Mouse (Mus musculus) hindbrain, embryonic 16.5 days (tissue): ENCODE data around the gene Slc25a45. TPM values are rescaled to one million over a fixed set of nuclear protein-coding genes. Genes with fewer than 3 reads are reported as not detected.

ENCODE experiments used
- ATAC-seq: fragments of 200-750 bp; cut with Nextera tagmentation; 2 replicates; pipeline ENCODE4 v1.8.0; 2017; ENCODE audit warnings: moderate TSS enrichment, moderate library complexity
- H3K27ac ChIP-seq: fragments of 300-500 bp; sonication (generic); 2 replicates; pipeline ENCODE4 v1.5.1; 2014; ENCODE audit warnings: low read depth, mild to moderate bottlenecking, control low read depth, low read length, moderate library complexity
- H3K27me3 ChIP-seq: fragments of 300-500 bp; sonication (generic); replicated peaks from 2 replicates; pipeline ENCODE4 v1.6.1; 2014; ENCODE audit warnings: low read length; ENCODE audit not compliant: control insufficient read depth, insufficient read depth
- H3K36me3 ChIP-seq: fragments of 300-500 bp; sonication (generic); 2 replicates; pipeline ENCODE4 v1.6.1; 2014; ENCODE audit warnings: mild to moderate bottlenecking, low read length, moderate library complexity, mixed read lengths; ENCODE audit not compliant: control insufficient read depth, insufficient read depth
- H3K4me1 ChIP-seq: fragments of 300-500 bp; sonication (generic); 2 replicates; pipeline ENCODE4 v1.6.1; 2014; ENCODE audit warnings: low read depth, low read length; ENCODE audit not compliant: control insufficient read depth, insufficient read depth
- H3K4me2 ChIP-seq: fragments of 300-500 bp; sonication (generic); 2 replicates; pipeline ENCODE4 v1.6.1; 2014; ENCODE audit warnings: mild to moderate bottlenecking, low read length, control low read depth, moderate library complexity
- H3K4me3 ChIP-seq: fragments of 300-500 bp; sonication (generic); 2 replicates; pipeline ENCODE4 v1.5.1; 2014; ENCODE audit warnings: mild to moderate bottlenecking, low read length, control low read depth, moderate library complexity
- H3K9ac ChIP-seq: fragments of 300-500 bp; sonication (generic); 2 replicates; pipeline ENCODE4 v1.6.1; 2014; ENCODE audit warnings: low read depth, mild to moderate bottlenecking, control low read depth, low read length, moderate library complexity
- H3K9me3 ChIP-seq: fragments of 300-500 bp; sonication (generic); 2 replicates; pipeline ENCODE4 v1.6.1; 2014; ENCODE audit warnings: mild to moderate bottlenecking, low read length, moderate library complexity; ENCODE audit not compliant: control insufficient read depth
- WGBS: fragments of 180-500 bp; shearing (Covaris S2); extraction: QIAGEN DNeasy Blood & Tissue Kit; methylation state at CpG from one replicate; pipeline ENCODE4 v1.1.7; 2014; 5-methylcytosine and 5-hydroxymethylcytosine counted together
- polyA plus RNA-seq: library from polyadenylated mRNA; unstranded; fragments of >200 nt; fragmentation: Nextera tagmentation; extraction: Ambion mirVana; gene quantifications from 2 replicates; pipeline ENCODE4 v1.2.1, GENCODE M21; 2015

Slc25a45 gene
- polyA plus RNA-seq, 1 experiment from 2014 or later, result 2.6 TPM

DNA sequence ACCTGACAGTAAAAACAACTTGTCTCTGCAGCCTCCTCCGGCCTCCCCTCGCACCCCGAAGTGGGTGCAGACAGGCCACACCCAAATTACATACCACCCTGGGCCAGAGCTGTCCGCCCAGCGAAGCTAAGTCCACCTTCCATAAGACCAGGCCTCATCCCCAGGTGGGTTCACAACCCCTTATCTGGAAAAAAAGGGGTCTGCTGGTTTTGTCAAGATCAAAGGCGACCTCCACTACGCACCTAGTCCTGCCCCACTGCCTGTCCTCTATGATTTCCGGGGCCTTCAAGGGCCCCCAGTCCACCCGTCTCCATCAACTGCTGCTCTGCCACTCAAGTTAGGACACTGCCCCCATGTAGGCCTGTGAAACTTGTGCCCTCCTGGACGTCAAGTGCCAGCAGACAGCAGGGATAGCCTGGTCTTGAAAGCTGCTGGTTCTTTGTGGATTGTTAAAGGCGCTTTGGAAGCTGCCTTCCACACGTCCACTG lies 32.7 kb upstream of the Slc25a45 start:
- Histone ChIP-seq H3K4me2 (peak overlapping the region; percentile 61), H3K36me3 (no peaks in the 10 kb centered on the region), H3K4me3 (peak overlapping the region; percentile 3; the same call in 1 of the 2 replicates), H3K9me3 (no peaks in the 10 kb centered on the region), H3K4me1 (peaks cover 53% of the 10 kb centered on the region), H3K27me3 (no peaks in the 10 kb centered on the region), H3K9ac (peak overlapping the region; percentile 57), H3K27ac (peak overlapping the region; percentile 94)
- no peak for ATAC-seq
- 79% methylated on average over 12 of the region's 12 CpGs for WGBS

DNA sequence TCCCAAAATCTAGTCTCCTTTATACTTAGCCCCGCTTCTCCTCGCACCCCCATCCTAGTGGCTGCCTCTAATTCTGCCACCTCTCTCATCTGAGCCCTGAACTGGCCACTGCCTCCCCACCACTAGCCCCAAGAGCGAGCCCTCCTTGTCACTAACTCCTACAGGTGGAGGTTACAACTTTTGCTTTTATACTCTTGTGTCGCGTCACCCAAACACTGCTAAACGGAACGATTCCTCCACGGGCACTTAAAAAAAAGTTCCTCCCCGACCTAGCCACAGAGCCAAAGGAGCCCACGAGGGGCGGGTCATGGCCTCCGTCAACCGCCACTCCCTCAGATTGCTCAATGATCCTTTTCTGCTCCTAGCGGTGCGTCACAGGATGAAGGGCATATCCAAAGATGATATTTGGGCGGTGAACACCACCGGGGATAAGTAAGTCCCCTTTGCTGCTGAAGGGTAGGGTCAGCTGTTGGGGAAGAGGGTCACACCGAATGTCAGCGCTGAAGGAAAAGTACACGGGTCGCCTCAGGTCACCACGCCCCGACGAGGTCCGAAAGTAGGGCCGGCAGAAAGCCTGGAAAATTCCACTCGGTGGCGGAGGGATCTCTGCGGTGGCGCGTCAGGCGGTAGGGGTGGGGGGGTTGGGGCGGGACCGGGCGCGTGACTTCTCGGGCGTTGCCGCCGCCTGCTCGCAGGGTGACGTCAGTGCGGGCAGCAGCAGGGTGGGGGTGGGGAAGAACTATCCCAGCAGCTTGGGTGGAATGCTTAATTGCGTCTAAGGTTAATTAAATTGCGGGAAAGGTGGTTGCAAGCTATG lies 32.1 kb upstream of the Slc25a45 start:
- Histone ChIP-seq H3K4me2 (peak overlapping the region; percentile 61), H3K4me3 (peak overlapping the region; percentile 36), H3K4me1 (peaks cover 55% of the 10 kb centered on the region), H3K36me3 (no peaks in the 10 kb centered on the region), H3K9ac (peak overlapping the region; percentile 58), H3K27me3 (no peaks in the 10 kb centered on the region), H3K9me3 (no peaks in the 10 kb centered on the region), H3K27ac (peak overlapping the region; percentile 94)
- WGBS, result 5% methylated on average over 44 of the region's 45 CpGs
- ATAC-seq, result peak; percentile 43

DNA sequence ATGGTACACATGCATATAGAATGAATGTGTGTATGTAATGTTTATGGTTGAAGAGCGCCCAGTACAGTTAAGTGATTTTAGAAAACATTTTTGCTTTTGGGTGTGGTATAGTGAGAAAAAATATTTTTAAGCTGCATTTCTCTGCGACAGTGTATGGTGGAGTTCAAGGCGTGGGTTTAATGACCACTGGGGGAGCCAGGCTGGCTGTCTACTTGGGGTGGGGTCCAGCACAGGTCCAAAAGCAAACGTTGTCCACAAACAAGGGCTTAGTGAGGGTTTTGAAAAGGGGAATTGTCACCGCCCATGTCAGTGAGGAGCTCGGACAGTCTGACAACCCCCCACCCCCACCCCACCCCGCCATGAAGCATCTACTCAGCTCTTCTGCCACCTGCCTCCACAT lies 31.5 kb upstream of the Slc25a45 start:
- Histone ChIP-seq H3K4me2 (peak overlapping the region; percentile 61), H3K27me3 (no peaks in the 10 kb centered on the region), H3K27ac (peak overlapping the region; percentile 94), H3K9me3 (no peaks in the 10 kb centered on the region), H3K9ac (peak overlapping the region; percentile 58), H3K36me3 (no peaks in the 10 kb centered on the region), H3K4me1 (peaks cover 55% of the 10 kb centered on the region), H3K4me3 (peak overlapping the region; percentile 21)
- peak; percentile 48 for ATAC-seq
- WGBS, result under 1% methylated on average over 7 of the region's 7 CpGs

DNA sequence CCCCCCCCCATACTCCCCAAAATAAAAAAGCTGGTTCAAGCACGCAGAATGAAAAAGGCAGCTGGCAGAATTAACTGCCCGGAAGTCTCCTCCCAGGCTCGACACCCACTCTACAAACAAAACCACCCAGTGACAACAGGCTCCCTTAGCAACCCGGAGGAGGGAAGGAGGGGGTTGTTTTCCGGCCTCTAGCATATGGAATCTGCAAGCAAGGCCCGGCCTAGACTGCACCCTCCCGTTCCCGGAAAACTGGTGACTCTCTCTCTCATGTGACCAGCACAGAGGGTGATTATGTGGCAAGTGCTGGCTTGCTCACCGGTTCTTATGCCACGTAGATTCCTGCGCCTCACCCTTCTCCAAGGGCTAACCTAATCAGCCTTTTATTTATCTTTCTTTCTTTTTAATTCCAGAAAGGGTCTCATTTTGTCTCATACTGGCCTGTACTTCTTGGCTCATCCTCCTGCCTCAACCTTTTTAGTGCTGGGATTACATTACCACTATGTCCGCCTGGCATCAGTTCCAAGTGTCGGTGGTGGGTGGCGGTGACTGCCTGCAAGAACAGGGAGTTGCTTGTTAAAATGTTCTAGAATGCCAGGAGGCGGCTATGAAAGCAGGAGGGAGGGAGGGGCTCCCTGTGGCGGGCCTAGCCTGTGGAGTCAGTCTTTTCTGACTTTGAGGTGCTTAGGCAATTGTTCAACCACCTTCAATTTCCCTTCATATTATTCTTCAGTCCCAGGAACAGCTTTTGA lies 30.9 kb upstream of the Slc25a45 start:
- H3K4me2 ChIP-seq, result peak overlapping the region; percentile 61
- no peaks in the 10 kb centered on the region for H3K36me3 ChIP-seq
- no peaks in the 10 kb centered on the region for H3K9me3 ChIP-seq
- peak; percentile 87 for ATAC-seq
- peak overlapping the region; percentile 58 for H3K9ac ChIP-seq
- peak overlapping the region; percentile 21 for H3K4me3 ChIP-seq
- peaks cover 53% of the 10 kb centered on the region for H3K4me1 ChIP-seq
- H3K27ac ChIP-seq, result peak overlapping the region; percentile 94
- no peaks in the 10 kb centered on the region for H3K27me3 ChIP-seq
- WGBS, result 1% methylated on average over 16 of the region's 16 CpGs

GRCm38 (mm10) chr19:5847306-5847796 lies 30.3 kb upstream of the Slc25a45 start:
- peak overlapping the region; percentile 94 for H3K27ac ChIP-seq
- H3K4me1 ChIP-seq, result peaks cover 53% of the 10 kb centered on the region
- no peaks in the 10 kb centered on the region for H3K9me3 ChIP-seq
- peaks cover 4% of the 10 kb centered on the region; the same call in 1 of the 2 replicates for H3K36me3 ChIP-seq
- 39% methylated on average over 4 of the region's 4 CpGs for WGBS
- peak overlapping the region; percentile 61 for H3K4me2 ChIP-seq
- ATAC-seq, result no peak
- H3K9ac ChIP-seq, result peak overlapping the region; percentile 58
- no peaks in the 10 kb centered on the region for H3K27me3 ChIP-seq
- H3K4me3 ChIP-seq, result 0 out of 2 replicates have a peak overlapping the region, but pooled peaks have one; percentile 9

- Histone ChIP-seq H3K4me1 (peaks cover 50% of the 10 kb centered on the region), H3K4me3 (no peak overlapping the region), H3K36me3 (peaks cover 4% of the 10 kb centered on the region; the same call in 1 of the 2 replicates), H3K9ac (peak overlapping the region; percentile 58), H3K27ac (peak overlapping the region; percentile 94), H3K9me3 (no peaks in the 10 kb centered on the region), H3K4me2 (peak overlapping the region; percentile 61), H3K27me3 (no peaks in the 10 kb centered on the region)
- whole genome bisulfite sequencing, result 47% methylated on average over 14 of the region's 14 CpGs
- ATAC-seq, result no peak
Observed at GRCm38 (mm10) chr19:5848032-5848825, 29.4 kb upstream of the Slc25a45 start.

DNA sequence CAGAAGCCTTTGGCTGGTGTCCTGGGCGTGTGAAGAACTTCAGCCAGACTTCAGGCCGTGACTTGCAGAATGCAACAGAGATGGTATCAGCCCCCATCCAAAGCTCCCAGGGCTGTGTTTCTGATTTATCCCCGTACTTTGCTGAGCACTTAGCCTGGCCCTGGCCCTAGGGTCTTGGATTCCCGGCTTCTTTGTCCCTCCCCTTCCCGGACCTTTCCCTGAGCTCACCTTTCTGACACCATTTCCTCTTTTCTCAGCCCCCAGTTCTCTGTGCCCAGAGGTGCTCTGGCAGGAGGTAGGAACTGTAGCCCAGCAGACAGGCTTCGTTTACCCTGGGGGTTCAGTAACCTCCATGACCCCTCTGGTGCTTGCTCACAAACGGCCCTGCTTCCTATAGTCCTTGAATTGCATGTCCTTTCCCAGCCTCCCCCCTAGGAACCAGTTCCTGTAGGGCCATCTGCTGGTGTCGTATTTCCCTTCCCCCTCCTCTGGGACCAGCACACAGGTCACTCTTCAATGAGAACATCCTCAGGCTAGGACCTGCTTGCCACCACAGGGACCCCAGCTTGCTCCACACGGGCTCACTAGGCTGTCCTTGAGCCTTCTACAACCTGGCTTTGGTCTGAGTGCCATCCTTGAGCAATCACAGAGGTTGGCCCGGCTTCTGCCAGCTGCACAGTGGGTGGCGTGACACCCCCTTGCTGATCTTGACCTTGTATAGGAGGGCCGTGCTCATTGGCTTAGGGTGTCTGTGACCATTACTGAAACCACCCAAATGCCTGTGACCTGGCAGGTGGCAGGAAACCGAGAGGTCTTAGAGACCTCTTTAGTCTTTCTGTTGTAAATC lies 28.6 kb upstream of the Slc25a45 start:
- Histone ChIP-seq H3K4me3 (no peak overlapping the region), H3K27ac (peak overlapping the region; percentile 94), H3K9me3 (no peaks in the 10 kb centered on the region), H3K36me3 (peaks cover 4% of the 10 kb centered on the region; the same call in 1 of the 2 replicates), H3K4me1 (peaks cover 45% of the 10 kb centered on the region), H3K4me2 (0 out of 2 replicates have a peak overlapping the region, but pooled peaks have one; percentile 5), H3K27me3 (no peaks in the 10 kb centered on the region), H3K9ac (peak overlapping the region; percentile 47)
- 40% methylated on average over 13 of the region's 13 CpGs for WGBS
- ATAC-seq, result no peak
